Mouse (Mus musculus) c-Kit-positive CD71-negative TER-119-negative erythroid progenitor cells, embryonic 14.5 days (primary cell): ENCODE measurements around the gene Akap2.

ENCODE experiments used
- DNase-seq: peaks from one replicate; pipeline ENCODE4 v3.0.0-alpha.2; 2013; ENCODE audit warnings: low read depth

Akap2 gene

DNA sequence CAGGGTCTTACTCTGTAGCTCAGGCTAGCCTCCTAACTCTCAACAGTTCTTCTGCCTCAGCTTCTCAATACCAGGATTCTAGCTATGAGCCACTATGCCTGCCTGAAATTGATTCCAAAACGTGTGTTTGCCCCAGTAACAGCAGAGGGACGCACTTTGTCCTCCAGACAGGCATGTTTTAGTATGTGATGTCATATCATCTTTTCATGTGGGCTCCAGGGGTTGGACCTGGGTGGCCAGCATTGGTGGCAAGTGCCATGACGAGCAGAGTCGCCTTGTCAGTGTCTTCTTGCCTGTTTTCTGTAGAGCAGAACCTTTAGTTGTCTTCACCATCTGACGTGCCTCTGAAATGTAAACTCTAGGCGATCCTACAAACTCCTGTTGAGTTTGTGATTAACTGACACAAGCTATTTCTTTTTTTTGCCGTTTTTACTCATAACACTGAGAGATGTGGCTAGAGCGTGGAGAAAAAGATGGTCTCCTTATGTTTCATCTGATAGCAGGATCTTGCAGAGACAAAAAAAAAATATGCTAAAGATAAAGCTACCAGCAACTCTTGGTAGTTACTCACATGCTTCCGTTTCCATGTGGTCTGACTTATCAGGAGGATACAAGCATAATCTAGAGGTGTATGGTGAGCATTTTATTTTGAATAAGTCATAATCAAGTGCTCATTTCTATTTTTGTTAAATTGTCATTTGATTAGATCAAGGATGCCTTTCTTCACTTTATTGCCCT lies 80.3 kb downstream of the Akap2 start:
- no peak for DNase-seq

- DNase-seq, result no peak
Measured at GRCm38 (mm10) chr4:57798286-57799018, 81.0 kb downstream of the Akap2 start.

DNA sequence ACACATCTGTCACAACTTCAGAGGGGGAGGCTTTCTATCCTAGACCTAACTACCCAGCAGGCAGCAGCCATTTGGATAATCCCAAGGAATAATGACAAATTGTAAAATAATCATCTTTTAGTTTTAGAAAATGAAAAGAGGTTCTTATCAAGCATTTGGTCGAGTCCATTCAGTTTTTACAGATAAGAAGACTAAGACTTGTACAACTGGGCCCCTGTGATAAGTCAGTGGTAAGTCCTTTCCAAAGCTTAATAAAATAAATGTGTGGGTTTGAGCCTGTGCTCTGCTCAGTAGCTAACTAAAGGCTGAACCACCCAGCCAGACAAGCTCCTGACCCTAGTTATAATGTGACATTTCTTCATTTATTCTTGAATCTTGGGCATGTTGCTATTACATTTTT lies 81.8 kb downstream of the Akap2 start:
- DNase-seq, result no peak

DNA sequence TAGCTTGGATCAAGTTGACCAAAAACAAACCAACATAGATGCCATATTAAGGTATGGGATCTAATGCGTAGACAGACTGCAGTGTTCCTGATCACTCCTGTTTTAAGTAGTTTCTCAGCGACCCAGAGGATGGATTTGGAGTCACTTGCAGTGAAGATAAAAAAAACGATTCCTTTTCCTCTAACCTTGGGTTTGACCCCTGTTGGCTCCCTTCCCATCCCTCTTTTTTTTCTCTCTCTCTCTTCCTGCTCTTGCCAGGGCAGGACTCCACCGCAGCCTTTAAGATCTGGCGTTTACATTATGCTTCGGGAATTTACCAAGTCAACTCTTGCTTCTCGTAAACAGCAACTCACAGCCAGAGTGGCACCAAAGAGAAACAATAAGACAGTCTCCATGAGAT lies 83.8 kb downstream of the Akap2 start:
- no peak for DNase-seq

GRCm38 (mm10) chr4:57801986-57802385 lies 84.5 kb downstream of the Akap2 start:
- DNase-seq, result no peak

- no peak for DNase-seq
Measured at GRCm38 (mm10) chr4:57802411-57802810, 85.0 kb downstream of the Akap2 start.

GRCm38 (mm10) chr4:57804902-57805301 lies 87.4 kb downstream of the Akap2 start:
- DNase-seq, result no peak

DNA sequence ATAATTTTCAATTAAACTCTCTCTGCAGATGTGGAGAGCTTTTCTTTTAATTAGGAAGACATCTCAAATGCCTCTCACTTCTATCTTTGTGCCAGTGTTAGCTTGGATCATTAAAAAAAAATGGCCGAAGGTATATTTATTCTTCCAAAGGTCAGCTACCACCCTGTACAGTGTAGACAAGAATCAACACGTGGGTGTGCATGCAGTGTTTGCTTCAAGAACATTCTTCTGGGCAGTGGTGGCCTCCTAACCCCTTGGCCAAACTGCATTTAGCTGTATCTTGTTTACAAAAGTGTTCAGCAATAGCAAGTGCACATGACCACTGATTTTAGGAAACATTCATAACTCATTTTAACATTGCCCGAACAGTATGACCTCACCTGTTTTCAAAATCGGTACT lies 92.0 kb downstream of the Akap2 start:
- DNase-seq, result no peak

DNA sequence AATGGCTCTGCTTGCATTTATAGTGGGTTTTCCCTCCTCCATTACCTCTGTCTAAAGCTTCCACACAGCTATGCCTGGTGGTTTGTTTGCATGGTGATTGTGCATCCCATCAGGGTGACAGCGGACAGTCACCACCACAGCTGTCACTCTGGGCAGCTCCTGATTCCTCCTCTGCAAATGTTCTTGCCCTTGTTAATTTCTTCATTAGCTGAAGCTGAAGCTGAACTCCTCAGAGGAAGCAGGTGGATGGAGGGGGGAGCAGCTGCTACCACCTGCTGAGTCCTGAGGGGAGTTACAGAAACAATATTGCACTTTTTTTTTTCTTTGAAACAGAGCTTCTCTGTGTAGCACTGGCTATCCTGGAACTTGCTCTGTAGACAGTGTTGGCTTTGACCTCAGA lies 94.6 kb downstream of the Akap2 start:
- no peak for DNase-seq

DNA sequence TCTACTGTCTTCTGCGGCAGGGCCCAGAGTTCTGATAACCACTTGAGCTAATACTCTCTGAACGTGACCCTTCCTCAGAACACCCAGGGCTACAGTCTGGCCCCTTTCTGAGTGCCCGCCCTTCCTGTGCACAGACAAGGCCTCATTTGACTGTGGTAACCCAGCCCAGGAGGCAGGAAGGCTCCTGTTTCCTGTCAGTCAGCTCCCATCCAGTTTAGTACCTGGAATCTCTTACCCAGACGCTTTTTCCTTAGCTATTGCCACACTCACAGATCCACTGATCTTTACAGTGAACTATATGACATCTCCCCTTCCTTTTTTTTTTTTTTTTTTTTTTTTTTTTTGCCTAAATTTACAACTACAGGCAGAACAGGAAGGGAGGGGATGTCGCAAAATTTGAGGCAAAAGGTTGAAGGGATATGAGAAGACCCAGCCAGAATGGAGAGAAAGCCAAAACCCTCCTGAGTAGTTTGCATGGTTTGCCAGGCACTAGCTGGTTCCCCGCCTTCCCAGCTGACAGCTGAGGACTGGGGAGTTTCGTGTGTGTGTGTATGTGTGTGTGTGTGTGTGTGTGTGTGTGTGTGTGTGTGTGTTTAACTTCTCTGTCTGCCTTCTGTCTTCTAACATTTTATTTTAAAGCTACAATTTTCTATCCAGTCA lies 95.6 kb downstream of the Akap2 start:
- no peak for DNase-seq

DNA sequence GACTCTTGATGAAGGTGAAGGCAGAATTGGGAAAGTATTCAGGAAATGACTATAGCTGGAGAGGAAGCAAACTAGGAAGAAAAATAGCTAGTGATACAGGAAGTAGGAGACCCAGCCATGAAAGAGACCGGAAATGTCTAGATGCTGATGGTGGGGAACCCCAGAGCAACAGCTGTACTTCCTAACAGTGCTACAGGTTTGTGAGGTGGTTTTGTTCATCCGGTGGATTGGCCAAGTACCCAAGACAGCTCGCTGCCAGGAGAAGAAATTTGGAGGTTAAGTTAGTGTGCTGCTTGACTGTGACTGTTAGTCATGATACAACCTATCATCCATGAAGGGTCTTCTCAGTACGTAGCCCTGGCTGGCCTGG lies 96.1 kb downstream of the Akap2 start:
- DNase-seq, result no peak

DNA sequence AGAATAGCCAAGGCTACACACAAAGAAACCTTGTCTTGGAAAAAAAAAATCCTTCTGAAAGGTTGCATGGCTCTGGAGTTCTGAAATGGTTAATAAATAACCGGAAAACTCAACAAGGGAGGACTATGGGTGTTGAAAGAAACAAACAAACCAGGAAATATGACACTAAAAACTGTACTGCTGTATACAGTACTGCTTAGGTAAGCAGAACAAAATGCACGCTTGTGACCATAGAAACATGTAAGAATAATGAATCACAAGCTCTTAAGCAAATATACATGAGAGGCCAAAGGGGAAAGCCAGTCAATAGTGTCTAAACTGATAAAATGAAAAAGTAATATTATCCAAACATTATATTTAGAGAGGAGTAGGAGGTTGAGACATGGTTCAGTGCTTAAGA lies 97.9 kb downstream of the Akap2 start:
- no peak for DNase-seq

GRCm38 (mm10) chr4:57816146-57816545 lies 98.7 kb downstream of the Akap2 start:
- DNase-seq, result no peak

DNA sequence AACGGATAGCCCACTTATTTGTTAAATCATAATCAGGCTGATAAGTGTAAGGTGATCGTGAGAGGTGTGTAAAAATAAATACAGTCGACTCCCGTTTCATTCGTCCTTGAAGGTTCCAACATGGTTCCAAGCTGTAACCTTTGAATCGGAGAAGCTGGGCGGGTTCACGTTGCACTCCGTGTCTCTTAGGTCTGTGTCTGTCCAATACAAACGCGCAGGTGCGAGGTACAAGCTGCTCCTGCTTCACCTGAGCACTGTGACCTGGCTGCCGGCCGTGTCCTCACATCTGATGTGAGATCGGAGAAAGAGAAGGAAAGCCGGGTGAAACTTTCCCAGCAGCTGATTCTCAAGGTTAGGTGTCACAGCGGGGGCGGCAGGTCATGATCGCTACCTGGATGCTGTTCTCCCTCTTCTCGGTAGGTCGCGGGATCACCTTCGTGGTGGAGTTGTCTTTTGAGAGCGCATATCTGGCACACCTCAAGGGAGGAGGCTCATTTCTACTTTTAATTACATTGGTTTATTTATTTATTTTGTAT lies 103.5 kb downstream of the Akap2 start:
- no peak for DNase-seq

DNA sequence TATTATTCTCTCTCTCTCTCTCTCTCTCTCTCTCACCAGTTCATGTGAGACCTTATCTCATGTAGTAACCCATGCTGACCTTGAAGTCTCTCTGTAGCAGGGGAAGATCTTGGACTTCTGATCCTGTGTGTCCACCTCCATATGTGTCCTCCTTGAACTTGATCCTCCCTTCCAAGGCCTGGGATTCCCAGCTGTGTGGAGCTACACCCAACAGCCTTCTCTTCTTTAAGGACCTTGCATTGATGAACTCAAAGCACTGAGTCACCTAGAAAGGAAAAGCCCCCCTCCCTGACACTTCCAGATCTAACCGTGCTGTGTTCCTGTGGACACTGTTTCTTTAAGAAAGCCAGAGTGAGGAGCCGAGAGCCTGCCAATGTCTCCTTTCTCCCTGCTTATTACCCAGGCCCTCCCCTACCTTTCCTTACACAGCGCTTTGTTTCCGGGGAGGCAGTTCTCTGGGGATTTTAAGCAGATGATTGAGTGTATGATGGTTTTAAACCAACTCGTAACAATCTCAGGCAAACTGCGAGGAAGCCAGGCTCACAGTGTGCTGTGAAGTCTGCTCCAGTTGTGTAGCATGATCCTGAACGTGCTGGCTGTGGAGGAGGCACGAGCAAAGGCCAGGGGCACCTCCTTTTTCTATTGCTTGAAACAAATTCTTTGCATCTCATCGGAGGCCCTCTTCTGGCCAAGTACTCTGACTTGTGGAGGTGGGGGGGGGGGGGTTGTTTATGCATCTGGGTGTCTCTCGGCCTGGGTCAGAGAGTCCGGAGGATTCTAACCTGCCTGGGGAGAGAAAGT lies 104.3 kb downstream of the Akap2 start:
- no peak for DNase-seq

DNA sequence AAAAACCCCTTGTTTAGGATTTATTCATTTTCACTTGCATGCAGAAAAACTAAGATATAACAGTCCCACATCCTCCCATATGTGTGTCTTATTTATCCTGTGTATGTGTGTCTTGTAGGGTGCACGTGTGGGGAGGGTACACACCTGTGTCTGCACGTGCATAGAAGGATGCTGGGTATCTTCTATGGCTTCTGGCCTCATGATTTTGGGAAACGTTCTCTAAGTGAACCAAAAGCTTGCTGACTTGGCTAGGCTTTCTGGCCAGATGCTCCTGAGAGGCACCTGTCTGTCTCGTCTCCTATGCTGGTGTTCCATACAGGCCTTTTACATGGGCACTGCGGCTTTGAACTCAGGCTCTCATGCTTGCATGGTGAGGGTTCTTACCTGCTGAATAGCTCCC lies 105.2 kb downstream of the Akap2 start:
- no peak for DNase-seq

DNA sequence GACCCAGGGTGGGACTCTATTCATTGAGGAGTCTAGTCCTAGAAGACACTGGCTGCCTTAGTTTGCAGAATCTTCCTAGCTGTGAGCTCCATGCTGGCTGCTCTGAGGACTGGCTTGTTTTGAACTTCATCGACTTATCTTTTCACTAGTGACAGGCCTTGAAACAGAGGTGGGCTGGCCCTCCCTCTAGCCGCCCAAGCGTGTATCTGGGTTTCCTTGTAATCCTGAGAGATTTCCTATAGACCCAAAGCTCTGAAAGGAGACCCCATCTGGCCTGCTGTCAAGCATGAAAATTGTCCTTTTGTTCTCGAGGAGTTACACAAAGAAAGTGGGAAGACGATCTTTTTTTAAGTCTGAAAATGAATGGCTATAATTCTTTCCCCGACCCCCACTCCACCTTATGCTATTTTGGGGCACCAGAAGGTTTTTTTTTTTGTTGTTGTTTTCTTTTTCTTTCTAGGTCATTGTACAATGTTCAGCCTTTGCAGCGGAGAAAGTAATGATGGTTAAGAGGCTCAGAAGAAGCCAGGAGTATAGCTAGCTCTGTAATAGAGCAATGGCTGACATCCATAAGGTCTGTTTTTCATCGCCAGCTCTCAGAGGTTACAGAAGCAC lies 107.3 kb downstream of the Akap2 start:
- no peak for DNase-seq

- no peak for DNase-seq
Measured at GRCm38 (mm10) chr4:57826272-57826671, 108.8 kb downstream of the Akap2 start.

- DNase-seq, result no peak
Measured at GRCm38 (mm10) chr4:57829131-57829530, 111.7 kb downstream of the Akap2 start.

GRCm38 (mm10) chr4:57829740-57830139 lies 112.3 kb downstream of the Akap2 start:
- no peak for DNase-seq

DNA sequence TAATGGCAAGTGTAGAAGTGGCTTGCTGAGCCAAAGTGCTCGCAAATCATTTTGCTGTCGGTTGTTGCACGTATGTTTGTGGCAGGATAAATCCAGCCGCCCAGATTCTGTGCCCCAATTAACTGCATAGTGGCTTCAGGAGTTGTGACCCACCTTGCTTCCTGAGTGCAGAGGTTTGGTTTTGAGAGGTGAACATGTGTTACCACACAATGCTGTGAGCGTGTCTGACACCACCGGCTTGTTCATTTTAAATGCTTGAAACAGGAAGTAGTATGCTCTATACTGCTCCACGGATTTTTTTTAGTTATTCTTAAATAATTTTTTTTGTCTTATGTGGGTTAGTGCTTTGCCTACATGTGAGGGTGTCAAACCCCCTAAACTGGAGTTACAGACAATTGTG lies 114.9 kb downstream of the Akap2 start:
- DNase-seq, result no peak

- DNase-seq, result no peak
Measured at GRCm38 (mm10) chr4:57833060-57833459, 115.6 kb downstream of the Akap2 start.
